Mouse (Mus musculus) kidney, adult 9 months (tissue): ENCODE measurements around the gene St8sia4.

Experiments
- DNase-seq: peaks from one replicate; pipeline ENCODE4 v3.0.0; 2022

The St8sia4 gene

DNA sequence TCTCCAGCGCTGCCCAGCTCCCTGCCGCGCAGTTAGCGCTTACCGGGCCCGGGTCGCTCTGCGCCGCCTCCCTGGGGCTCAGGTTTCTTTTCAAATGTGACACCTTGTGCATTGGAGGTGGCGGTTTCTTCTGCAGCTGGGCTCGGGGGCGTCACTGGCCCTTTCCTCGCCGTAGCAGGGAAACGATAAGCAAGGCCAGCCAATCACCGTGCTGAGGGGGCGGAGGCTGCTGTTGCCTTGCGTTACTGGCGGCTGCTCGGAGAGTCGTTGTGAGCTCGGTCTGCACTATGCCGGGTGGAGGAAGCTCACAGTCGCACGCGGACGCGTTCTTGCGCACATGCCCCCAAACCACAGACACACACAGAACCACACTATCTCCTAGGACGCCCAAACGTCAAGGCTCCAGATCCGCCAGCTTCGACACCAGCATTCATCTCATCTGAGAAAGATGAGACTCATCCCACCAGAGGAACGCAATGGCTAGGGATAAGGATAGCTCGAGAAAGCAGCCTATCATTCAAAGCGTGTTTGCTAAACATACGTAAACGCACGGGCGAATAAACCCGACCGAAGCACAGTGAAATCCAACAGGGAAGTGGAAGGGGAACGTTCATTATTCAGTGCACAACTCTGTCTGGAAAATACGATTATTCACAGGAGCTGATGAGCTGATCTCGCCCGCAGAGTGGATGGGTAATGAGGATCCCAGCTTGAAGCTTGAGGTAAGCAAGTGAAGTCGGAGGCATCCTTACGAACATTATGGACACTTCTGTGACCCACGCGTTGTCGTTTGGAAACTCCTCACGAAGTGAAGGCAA lies at the start of gene St8sia4:
St8sia4 (minus strand) TSS at position 137 of the 818 bp plus-strand sequence.
- peak; percentile 62 for DNase-seq

DNA sequence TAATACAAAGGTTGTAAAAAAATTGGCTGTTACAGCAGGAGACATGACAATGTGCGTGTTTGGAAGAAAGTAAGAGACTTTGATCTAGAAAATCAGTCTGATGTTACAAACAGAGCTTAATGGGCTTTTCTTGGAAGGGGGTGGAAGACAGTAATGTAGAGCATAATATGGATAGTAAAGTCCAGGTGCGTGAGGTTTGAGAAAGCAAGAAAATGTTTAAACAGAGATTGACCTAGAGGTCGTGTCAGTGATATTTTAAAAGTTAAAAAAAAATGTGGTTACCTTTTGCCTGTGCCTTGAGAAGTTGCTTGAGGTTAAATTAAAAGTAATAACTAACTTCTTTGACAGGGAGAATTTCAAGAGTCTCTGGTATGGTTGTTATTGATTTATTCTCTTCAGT lies 41.8 kb upstream of the St8sia4 start:
- DNase-seq: peak; percentile 72

DNA sequence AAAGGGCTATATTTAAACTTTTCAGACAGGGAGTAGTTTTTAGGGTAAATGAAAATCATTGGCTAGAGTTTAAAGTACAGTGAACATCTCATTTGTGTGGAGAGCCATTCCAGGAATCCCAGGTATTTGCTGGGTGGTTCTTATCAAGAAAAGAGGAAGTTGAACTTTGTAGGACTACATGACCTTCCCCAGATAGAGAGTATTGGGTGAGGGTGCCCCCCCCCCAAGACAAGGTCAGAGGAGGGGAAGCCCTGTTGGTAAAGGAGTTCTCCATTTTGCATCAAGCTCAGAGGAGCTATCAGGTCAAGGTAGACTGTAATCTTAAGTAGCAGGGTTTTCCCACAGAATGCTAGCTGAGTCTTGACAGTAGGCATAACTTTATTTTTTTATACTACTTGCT lies 32.5 kb upstream of the St8sia4 start:
- DNase-seq: no peak

DNA sequence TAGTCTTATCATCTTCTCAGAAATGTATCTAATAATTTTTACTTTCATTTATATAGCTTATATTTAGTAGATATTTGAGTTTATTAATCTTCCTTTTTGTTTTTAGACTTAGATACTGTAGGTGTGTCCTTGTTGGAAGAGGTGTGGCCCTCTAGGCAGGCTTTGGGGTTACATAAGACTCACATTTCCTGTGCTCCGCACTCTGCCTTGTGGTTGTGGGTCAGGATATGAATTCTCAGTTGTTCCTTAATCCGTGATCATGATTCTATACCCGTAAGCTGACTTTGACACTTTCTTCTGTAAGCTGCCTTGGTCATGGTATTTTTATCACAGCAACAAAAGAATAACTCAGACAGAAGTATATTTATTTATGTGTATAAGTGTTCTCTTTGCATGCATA lies 6.7 kb upstream of the St8sia4 start:
- no peak for DNase-seq

DNA sequence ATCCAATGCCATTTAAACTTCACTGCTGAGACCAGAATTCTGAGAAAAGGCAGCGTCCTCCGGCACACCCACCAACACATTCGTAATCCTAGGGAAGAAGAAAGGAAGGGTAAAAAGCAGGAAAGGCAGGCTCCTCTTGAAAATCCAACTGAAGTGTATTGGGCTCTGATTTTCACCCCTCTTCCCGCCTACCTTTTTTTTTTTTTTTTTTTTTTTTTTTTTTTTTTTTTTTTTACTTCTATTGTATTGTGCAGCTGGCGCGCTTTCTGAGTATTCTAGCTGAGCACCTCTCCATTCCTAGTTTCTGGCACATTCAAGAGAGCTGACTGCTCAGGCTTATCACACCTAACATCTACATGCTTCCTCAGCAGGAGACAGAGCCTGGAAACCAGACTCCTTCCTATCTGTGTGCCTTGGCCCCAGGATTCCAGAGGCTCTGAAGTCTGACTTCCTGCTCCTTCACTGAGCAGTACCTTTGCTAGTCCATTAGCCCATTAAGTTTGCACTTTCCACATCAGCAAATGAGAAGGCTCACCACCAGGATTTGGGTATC lies 958 bp upstream of the St8sia4 start:
- no peak for DNase-seq

DNA sequence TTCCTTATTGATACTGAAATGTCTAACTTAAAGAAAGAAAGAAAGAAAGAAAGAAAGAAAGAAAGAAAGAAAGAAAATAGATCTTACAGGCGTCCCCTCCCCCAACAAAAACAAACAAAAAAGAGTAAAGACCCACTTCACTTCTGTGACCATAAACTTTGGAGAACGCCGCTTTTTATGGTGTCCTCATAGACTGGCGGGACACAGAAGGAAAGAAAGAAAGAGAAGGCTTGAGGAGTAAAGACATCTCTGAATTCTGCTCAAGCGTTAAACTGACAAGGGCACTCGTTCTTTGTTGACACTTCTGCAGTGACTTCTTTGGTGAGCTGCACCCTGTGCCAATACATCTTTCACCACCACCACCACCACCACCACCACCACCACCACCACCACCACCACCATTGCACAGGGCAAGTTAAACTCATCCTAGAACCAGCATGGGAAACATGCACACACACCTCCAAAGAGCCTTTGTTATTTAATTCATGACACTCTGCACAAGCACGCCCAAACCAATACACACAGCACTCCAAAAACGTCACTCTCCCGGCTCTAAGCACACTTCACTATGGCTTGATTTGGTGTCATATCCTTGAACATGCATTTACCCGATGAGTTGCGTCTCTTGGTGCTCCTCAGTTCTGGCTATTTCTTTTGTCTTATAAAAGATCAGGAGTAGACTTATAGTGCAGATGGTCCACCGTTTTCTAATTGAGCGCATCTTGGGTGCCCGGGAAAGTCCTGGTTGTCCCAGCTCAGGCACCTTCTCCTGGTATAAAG lies 640 bp downstream of the St8sia4 start:
- no peak for DNase-seq

DNA sequence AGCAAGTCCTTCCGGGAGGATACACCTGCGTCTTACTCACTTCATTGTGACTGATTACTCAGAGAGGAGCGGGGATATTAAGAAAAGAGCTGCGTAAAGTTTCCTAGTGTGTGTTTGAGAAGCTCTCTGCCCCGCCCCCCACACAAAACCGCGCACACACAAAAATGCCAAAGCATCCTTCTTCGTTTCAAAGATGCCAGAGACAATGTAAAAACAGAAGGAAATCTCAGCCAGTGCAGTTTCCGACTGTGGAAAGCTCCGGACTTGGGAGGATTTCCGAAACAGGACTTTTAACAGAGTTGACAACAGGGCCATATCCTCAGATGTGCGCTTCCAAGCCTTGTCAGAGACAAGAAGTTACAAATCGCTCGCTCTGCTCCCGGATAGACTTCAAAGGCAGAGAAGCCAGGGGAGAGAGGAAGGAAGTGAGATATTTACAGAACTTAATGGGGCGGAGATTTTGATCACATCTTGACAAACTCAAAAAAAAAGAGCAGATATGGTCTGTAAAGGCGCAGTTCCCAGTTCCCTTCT lies 1.4 kb downstream of the St8sia4 start:
- peak; percentile 44 for DNase-seq

DNA sequence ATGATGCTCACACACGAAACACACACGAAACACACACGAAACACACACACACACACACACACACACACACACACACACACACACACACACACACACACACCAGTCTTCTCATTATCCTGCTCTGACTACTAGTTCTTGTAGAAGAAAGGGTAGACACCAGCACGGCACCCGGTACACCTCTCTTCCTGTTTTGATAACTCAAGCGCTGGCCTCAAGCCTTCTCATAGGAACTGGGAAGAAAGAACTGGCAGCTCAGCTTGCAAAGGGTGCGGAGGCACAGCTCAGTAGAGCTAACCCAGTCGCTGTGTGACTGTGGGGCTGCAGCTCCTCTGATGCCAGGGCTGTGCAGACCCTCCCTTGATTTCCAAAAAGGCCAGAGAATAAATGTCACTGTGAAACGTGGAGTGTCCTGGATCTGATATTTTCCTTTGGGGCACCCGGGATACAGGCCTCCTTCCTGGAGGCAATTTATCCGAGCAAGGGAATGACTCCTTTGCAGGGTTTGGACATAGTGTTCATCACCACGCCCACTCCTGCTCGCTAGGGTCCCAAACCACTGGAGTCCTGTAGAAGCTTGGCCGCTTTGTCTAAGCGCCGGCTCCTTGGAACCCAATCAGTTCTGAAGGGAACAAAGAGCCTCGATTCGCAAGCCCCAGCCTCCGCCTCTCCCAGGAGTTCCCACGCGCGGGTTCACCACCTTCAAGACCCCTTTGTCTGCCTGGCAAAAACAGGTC lies 2.2 kb downstream of the St8sia4 start:
- DNase-seq: no peak

DNA sequence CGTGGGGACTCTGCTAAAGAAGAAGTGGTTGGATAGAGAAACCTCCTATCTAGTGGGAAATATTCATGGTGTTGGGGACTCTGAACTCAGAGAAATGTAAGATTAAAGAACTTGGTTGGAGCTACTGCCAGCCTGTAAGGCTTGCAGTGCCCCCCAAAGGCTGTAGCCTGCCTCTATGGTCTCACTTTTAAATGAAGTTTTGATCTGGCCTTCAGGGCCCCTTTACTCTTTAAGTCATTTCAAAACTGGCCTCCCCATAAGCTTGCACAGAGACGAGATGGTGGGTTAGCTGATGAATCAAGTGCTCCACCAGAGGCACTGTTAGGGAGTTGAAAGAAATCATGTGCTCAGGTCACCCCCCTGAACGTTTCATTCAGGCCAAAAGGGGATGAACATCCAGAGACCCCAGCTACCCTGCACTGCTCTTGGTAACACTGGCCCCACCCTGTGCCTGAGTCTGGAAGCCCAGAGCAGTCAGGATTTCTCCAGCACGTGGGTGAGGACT lies 3.0 kb downstream of the St8sia4 start:
- DNase-seq: no peak

DNA sequence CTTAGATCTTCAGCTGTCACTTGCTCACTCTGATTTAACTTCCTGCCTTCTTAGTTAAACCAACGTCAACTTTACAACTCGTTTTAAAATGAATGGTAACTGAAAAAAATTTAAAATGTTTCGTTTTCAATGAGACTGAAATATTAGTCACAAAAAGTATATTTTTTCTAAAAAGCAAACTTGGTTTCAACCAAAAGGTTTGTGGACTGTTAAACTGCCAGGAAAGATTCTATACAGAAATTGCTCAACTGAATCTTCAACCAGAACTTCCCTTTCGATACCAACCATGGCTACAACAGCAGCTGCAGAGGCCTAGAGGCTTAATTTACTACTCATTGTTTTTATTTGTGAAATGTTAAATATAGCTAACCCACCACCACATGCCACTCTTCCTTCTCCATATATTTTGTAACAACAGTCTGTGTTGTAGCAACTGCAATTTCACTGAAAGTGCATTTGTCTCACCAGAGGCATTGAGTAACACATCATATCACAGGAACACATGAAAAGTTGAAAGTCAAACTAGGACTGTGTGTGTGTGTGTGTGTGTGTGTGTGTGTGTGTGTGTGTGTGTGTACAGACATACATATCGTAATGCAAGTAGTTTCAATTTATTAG lies 10.2 kb downstream of the St8sia4 start:
- no peak for DNase-seq

DNA sequence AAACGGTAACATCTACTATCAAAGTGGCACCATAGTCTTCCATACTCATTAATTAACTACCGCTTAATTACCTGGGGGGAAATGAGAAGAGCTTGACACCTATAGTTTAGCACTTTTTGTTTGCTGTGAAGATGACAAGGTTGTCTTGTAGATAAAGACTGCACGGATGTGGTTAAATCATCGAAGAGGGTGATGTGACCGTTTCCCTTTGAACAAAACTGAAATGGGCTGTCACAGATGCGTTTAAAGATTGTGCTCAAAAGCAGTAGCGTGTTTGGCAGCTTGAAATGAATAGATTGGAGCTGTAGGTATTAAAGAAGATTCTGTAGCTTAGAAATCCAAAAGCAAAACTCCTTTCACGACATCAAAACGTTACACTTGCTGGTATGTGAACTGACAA lies 11.8 kb downstream of the St8sia4 start:
- no peak for DNase-seq

DNA sequence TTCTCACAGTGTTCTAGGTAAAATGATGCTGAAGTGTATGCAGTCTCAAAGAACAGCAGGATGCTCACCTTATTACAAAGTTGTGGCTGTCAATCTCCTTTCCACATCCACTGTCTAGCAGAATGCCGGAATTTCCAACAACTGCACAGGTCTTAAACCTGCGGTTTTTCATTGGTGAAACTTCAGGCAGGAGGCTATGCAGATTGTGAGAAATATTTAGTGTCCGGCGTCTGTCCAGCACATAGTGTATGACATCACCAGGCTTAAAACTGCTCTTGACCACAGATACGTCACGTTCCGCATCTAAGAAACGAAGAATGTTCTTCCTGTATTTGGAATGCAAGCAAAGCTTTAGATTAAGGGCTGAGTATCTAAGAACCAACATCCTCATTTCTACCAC lies 13.9 kb downstream of the St8sia4 start:
- no peak for DNase-seq

DNA sequence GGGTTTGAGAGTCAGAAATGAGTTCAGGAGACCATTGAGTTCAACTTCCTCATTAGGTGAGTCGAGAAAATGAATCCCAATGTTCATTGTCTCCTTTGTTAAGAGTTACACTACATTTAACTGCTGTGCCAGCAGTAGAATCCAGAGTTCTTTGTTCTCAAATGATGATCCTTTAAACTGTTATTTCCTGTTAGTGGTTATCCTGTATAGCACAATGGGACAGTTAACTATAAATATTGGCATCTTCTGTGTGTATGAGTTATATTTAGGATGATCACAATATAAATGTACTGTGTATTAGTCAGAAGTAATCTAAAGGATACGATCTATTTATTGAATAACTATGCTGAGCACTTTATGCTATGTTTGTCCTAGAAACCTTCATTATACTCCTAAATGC lies 23.1 kb downstream of the St8sia4 start:
- no peak for DNase-seq

DNA sequence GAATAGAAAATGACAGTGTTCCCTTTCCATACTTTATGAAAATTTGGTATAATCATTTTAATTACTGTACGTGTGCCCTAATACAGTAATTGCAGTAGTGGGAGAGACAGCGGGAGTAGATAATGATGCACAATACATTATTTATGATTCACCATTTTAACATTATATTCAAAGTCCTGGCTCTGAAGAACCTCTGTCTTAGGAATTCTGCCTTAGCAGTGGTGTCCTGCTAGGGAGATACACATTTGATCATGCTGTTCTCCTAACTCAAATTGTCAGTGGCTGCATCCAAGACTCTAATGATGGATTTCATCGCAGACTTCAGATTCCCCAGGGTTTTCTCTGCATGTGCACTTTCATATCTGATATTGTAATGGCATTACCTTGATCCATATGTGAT lies 28.4 kb downstream of the St8sia4 start:
- no peak for DNase-seq

DNA sequence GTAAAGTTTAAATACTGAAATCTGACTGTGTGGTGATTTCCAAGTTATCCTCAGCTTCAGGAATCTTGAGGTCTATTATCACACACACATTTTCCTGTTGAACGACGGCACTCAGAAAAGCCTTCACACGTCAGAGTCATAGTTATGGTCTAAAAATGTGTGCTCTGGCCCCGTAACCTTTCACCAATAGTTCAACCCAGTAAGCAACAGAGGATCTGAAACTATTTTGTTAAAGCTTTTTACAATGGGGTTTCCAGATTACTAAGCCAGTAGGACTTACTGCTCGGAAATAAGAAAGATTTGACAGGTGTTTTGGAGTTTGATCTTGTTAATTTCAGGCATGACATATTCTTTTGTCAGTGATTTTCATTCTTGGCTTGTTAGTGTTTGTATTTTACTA lies 43.0 kb downstream of the St8sia4 start:
- DNase-seq: no peak

DNA sequence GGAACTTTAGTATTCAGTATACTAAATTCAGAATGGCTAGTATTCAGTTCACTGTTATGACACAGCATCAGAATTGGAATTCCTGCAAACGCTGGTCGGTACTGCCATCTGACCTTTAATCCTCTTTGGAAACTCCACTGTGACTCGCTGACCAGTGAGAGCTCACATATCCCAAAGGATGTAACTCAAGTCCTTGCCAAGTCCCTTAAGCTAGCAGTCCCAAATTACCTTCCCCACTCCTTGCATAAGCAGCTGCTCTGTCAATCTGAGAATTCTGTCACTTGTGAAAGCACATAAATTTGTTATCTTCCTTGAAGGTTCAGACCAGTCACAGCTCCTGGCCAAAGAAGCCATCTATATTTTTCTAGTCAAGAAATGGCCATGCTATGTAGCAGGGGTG lies 48.7 kb downstream of the St8sia4 start:
- DNase-seq: no peak

DNA sequence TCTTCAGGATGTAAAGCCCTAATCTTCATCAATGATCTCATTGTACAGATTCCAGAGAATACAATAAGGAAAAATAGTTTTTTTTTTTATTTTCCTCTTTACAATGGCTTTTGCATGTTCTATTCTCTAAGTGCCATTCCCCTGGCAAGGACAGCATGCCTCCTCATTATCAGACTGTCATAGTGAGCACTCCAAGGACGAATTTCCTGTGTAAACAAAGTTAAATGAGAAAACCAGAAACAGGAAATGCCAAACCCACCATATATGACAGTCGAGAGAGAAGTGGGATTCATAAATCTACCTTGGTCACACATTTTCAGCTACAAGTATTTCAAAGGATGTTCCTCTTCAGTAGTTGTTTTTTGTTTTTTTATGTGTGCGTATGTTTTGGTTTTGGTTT lies 49.2 kb downstream of the St8sia4 start:
- DNase-seq: no peak

DNA sequence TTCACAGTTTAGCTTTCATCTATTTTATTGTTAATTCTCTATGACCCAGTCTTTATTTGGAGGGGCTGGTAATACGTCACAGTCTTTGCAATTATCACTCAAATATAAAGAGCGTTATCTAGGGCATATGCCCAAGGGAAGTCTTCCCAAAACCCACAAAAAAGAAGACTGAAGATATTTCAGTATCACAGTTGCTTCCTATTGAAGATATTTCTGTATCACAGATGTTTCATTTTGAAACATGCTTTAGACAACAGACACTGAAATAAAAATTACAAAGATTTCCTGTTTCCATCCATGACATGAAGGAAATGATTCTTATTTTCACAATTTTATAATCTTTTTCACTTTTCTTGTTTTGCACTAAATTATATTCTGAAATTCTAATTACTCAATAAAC lies 57.4 kb downstream of the St8sia4 start:
- no peak for DNase-seq

DNA sequence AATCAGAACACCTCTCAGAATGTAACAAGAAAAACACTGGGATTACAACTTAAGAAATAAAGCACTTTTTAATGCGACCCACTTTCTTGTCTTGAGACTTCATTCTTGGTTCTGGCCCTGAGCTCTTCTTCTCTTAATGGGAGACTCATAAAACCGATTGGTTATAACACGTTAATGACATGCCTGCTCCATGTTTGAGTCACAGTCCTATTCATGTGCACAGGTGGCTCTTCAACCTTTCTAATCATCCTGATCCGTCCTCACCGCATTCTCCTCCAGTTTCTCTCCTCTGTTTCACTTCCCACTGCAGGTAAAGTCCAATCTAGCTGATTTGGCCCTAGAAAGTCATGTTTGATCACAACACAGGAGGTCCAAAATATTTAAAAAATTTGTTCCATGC lies 58.3 kb downstream of the St8sia4 start:
- no peak for DNase-seq

DNA sequence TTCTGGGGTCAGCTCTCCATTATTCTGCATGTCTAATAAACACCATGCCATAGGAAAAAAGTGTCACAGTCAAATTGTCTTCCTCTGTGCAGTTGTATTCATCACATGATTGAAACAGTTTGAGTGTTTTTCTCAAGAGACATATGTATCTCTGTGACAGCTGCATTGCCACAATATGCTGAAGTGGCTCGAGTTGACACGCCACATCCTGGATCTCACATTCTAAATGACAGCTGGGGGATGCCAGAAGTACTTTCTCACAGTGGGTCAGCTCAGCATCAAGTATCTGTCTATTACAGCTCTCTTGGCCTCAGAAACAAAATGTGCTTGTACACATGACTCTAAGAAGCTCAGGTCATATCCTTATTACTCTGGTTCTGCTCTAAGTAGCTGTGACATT lies 61.9 kb downstream of the St8sia4 start:
- DNase-seq: no peak

DNA sequence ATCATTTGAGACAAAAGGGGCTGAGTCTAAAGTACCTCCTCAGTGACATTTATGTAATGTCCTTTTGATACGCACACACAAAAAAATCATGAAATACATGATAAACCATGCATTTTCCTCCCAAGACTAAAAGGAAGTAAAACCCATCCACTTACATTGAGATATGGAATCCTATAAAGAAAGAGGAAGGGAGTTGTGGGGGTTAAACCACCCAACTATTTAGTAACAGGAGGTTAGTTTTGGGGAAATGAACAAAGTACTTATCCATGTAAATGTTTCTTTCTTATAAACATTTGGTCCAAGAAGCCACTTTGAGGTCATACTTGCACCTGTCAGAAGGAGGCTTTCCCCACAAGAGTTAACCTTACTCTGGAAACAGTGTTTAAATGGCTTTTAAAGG lies 69.3 kb downstream of the St8sia4 start:
- DNase-seq: no peak

DNA sequence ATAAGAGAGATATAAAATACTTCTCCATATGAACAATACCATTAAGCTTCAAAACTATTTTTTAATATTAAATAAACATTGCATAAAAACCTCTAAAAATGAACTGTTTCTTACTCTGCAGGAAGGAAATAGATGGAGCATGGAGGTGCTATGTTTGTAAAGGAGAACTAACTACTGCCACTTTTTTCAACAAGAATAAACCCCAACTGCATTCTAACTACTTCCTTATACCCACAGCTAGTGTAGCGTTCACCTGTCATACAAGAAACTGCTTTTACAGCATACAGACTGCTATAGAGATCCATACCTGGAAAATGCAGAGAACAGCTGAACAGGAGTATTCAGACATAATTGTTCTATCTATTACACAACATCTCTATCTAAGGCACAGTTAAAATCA lies 70.5 kb downstream of the St8sia4 start:
- no peak for DNase-seq
